Mouse (Mus musculus): ENCODE measurements around the gene Lrrc8c. TPM values are rescaled to one million over a fixed set of nuclear protein-coding genes. Genes with fewer than 3 reads are reported as not detected.
A peak's percentile ranks its signal among the peaks of the same experiment; 100 is the strongest.

Lrrc8c gene
- polyA plus RNA-seq, 1 experiment from 2014 or later, result 21.4 TPM

- no peaks in the 10 kb centered on the region for H3K9me3 ChIP-seq (ENCODE audit: control insufficient read depth, low read depth, low read length)
- H3K27ac ChIP-seq (ENCODE audit: low read length), result no peak overlapping the region
- 82% methylated on average over 7 of the region's 7 CpGs for whole genome bisulfite sequencing
- no peak overlapping the region for H3K4me2 ChIP-seq (replicated peaks; ENCODE audit: low read depth, low read length)
- no peak overlapping the region for H3K9ac ChIP-seq (replicated peaks; ENCODE audit: low read depth, low read length)
- H3K4me1 ChIP-seq (ENCODE audit: control insufficient read depth, insufficient read depth, low read length), result no peaks in the 10 kb centered on the region
- H3K36me3 ChIP-seq (ENCODE audit: control insufficient read depth, insufficient read depth, low read length), result no peaks in the 10 kb centered on the region
- H3K4me3 ChIP-seq (ENCODE audit: low read depth, low read length), result no peak overlapping the region
- no peaks in the 10 kb centered on the region for H3K27me3 ChIP-seq (ENCODE audit: control insufficient read depth, insufficient read depth, low read length)
- no peak for ATAC-seq (ENCODE audit: insufficient number of reproducible peaks, insufficient read depth, low FRiP score, low read depth)
Measured at GRCm38 (mm10) chr5:105647094-105647493, 127.9 kb downstream of the Lrrc8c start.

GRCm38 (mm10) chr5:105648648-105649287 is 129.6 kb downstream of the Lrrc8c start:
- ATAC-seq (ENCODE audit: insufficient number of reproducible peaks, insufficient read depth, low FRiP score, low read depth), result peak; percentile 39; the same call in 1 of the 2 replicates
- H3K4me1 ChIP-seq (ENCODE audit: control insufficient read depth, insufficient read depth, low read length), result no peaks in the 10 kb centered on the region
- no peak overlapping the region for H3K4me3 ChIP-seq (ENCODE audit: low read depth, low read length)
- H3K27ac ChIP-seq (ENCODE audit: low read length), result peak overlapping the region; percentile 35; the same call in 1 of the 2 replicates
- WGBS, result 44% methylated on average over 7 of the region's 7 CpGs
- no peak overlapping the region for H3K9ac ChIP-seq (replicated peaks; ENCODE audit: low read depth, low read length)
- H3K9me3 ChIP-seq (ENCODE audit: control insufficient read depth, low read depth, low read length), result no peaks in the 10 kb centered on the region
- H3K36me3 ChIP-seq (ENCODE audit: control insufficient read depth, insufficient read depth, low read length), result no peaks in the 10 kb centered on the region
- no peak overlapping the region for H3K4me2 ChIP-seq (replicated peaks; ENCODE audit: low read depth, low read length)
- no peaks in the 10 kb centered on the region for H3K27me3 ChIP-seq (ENCODE audit: control insufficient read depth, insufficient read depth, low read length)

- 77% methylated on average over 10 of the region's 10 CpGs for WGBS
- Histone ChIP-seq H3K9me3 (ENCODE audit: control insufficient read depth, low read depth, low read length) (no peaks in the 10 kb centered on the region), H3K36me3 (ENCODE audit: control insufficient read depth, insufficient read depth, low read length) (no peaks in the 10 kb centered on the region), H3K4me1 (ENCODE audit: control insufficient read depth, insufficient read depth, low read length) (no peaks in the 10 kb centered on the region), H3K9ac (replicated peaks; ENCODE audit: low read depth, low read length) (no peak overlapping the region), H3K27me3 (ENCODE audit: control insufficient read depth, insufficient read depth, low read length) (no peaks in the 10 kb centered on the region), H3K27ac (ENCODE audit: low read length) (no peak overlapping the region; the same call in 1 of the 2 replicates), H3K4me2 (replicated peaks; ENCODE audit: low read depth, low read length) (no peak overlapping the region), H3K4me3 (ENCODE audit: low read depth, low read length) (no peak overlapping the region)
- 0 out of 2 replicates have a peak, but pooled peaks have one; percentile 64 for ATAC-seq (ENCODE audit: insufficient number of reproducible peaks, insufficient read depth, low FRiP score, low read depth)
Measured at GRCm38 (mm10) chr5:105649514-105650001, 130.4 kb downstream of the Lrrc8c start.

- H3K4me1 ChIP-seq (ENCODE audit: control insufficient read depth, insufficient read depth, low read length), result no peaks in the 10 kb centered on the region
- H3K36me3 ChIP-seq (ENCODE audit: control insufficient read depth, insufficient read depth, low read length), result no peaks in the 10 kb centered on the region
- no peak overlapping the region for H3K9ac ChIP-seq (replicated peaks; ENCODE audit: low read depth, low read length)
- no peak overlapping the region for H3K27ac ChIP-seq (ENCODE audit: low read length)
- no peaks in the 10 kb centered on the region for H3K27me3 ChIP-seq (ENCODE audit: control insufficient read depth, insufficient read depth, low read length)
- WGBS, result 81% methylated on average over 8 of the region's 8 CpGs
- no peaks in the 10 kb centered on the region for H3K9me3 ChIP-seq (ENCODE audit: control insufficient read depth, low read depth, low read length)
- H3K4me3 ChIP-seq (ENCODE audit: low read depth, low read length), result no peak overlapping the region
- no peak for ATAC-seq (ENCODE audit: insufficient number of reproducible peaks, insufficient read depth, low FRiP score, low read depth)
- H3K4me2 ChIP-seq (replicated peaks; ENCODE audit: low read depth, low read length), result no peak overlapping the region
Measured at GRCm38 (mm10) chr5:105650728-105651479, 131.7 kb downstream of the Lrrc8c start.

- no peaks in the 10 kb centered on the region for H3K36me3 ChIP-seq (ENCODE audit: control insufficient read depth, insufficient read depth, low read length)
- H3K27me3 ChIP-seq (ENCODE audit: control insufficient read depth, insufficient read depth, low read length), result no peaks in the 10 kb centered on the region
- H3K27ac ChIP-seq (ENCODE audit: low read length), result no peak overlapping the region
- H3K4me1 ChIP-seq (ENCODE audit: control insufficient read depth, insufficient read depth, low read length), result no peaks in the 10 kb centered on the region
- no peak overlapping the region for H3K4me2 ChIP-seq (replicated peaks; ENCODE audit: low read depth, low read length)
- WGBS, result 36% methylated on average over 11 of the region's 11 CpGs
- no peak for ATAC-seq (ENCODE audit: insufficient number of reproducible peaks, insufficient read depth, low FRiP score, low read depth)
- H3K4me3 ChIP-seq (ENCODE audit: low read depth, low read length), result no peak overlapping the region
- H3K9me3 ChIP-seq (ENCODE audit: control insufficient read depth, low read depth, low read length), result no peaks in the 10 kb centered on the region
- H3K9ac ChIP-seq (replicated peaks; ENCODE audit: low read depth, low read length), result no peak overlapping the region
Measured at GRCm38 (mm10) chr5:105651561-105651991, 132.4 kb downstream of the Lrrc8c start.

GRCm38 (mm10) chr5:105654237-105655063 is 135.3 kb downstream of the Lrrc8c start:
- ATAC-seq (ENCODE audit: insufficient number of reproducible peaks, insufficient read depth, low FRiP score, low read depth), result peak; percentile 71; the same call in 1 of the 2 replicates
- Histone ChIP-seq H3K4me3 (ENCODE audit: low read depth, low read length) (no peak overlapping the region), H3K27me3 (ENCODE audit: control insufficient read depth, insufficient read depth, low read length) (no peaks in the 10 kb centered on the region), H3K4me1 (ENCODE audit: control insufficient read depth, insufficient read depth, low read length) (no peaks in the 10 kb centered on the region), H3K27ac (ENCODE audit: low read length) (no peak overlapping the region), H3K9ac (replicated peaks; ENCODE audit: low read depth, low read length) (no peak overlapping the region), H3K9me3 (ENCODE audit: control insufficient read depth, low read depth, low read length) (no peaks in the 10 kb centered on the region), H3K4me2 (replicated peaks; ENCODE audit: low read depth, low read length) (0 out of 2 replicates have a peak overlapping the region, but pooled peaks have one; percentile 7), H3K36me3 (ENCODE audit: control insufficient read depth, insufficient read depth, low read length) (no peaks in the 10 kb centered on the region)
- 19% methylated on average over 15 of the region's 15 CpGs for WGBS

- WGBS, result 71% methylated on average over 12 of the region's 12 CpGs
- ATAC-seq (ENCODE audit: insufficient number of reproducible peaks, insufficient read depth, low FRiP score, low read depth), result no peak; the same call in 1 of the 2 replicates
- no peak overlapping the region for H3K9ac ChIP-seq (replicated peaks; ENCODE audit: low read depth, low read length)
Measured at GRCm38 (mm10) chr5:105655100-105655734, 136.0 kb downstream of the Lrrc8c start.

GRCm38 (mm10) chr5:105661894-105662293 is 142.7 kb downstream of the Lrrc8c start:
- no peaks in the 10 kb centered on the region for H3K9me3 ChIP-seq (ENCODE audit: control insufficient read depth, low read depth, low read length)
- no peak overlapping the region for H3K27ac ChIP-seq (ENCODE audit: low read length)
- no peaks in the 10 kb centered on the region for H3K36me3 ChIP-seq (ENCODE audit: control insufficient read depth, insufficient read depth, low read length)
- no peak overlapping the region for H3K4me2 ChIP-seq (replicated peaks; ENCODE audit: low read depth, low read length)
- no peak overlapping the region for H3K9ac ChIP-seq (replicated peaks; ENCODE audit: low read depth, low read length)
- ATAC-seq (ENCODE audit: insufficient number of reproducible peaks, insufficient read depth, low FRiP score, low read depth), result no peak
- 91% methylated on average over 5 of the region's 5 CpGs for WGBS
- no peak overlapping the region for H3K4me3 ChIP-seq (ENCODE audit: low read depth, low read length)
- H3K4me1 ChIP-seq (ENCODE audit: control insufficient read depth, insufficient read depth, low read length), result no peaks in the 10 kb centered on the region
- H3K27me3 ChIP-seq (ENCODE audit: control insufficient read depth, insufficient read depth, low read length), result no peaks in the 10 kb centered on the region

More at GRCm38 (mm10) chr5:105655100-105655734, 136.0 kb downstream of the Lrrc8c start:
- H3K9me3 ChIP-seq (ENCODE audit: control insufficient read depth, low read depth, low read length), result no peaks in the 10 kb centered on the region
- H3K27me3 ChIP-seq (ENCODE audit: control insufficient read depth, insufficient read depth, low read length), result no peaks in the 10 kb centered on the region
- H3K4me1 ChIP-seq (ENCODE audit: control insufficient read depth, insufficient read depth, low read length), result no peaks in the 10 kb centered on the region
- H3K27ac ChIP-seq (ENCODE audit: low read length), result no peak overlapping the region
- H3K4me2 ChIP-seq (replicated peaks; ENCODE audit: low read depth, low read length), result no peak overlapping the region
- no peaks in the 10 kb centered on the region for H3K36me3 ChIP-seq (ENCODE audit: control insufficient read depth, insufficient read depth, low read length)
- H3K4me3 ChIP-seq (ENCODE audit: low read depth, low read length), result no peak overlapping the region
